Mouse (Mus musculus) MEL (cell line): Measurements from ENCODE around the gene Gm49361. TPM values are rescaled to one million over a fixed set of nuclear protein-coding genes. Genes with fewer than 3 reads are reported as not detected.
A peak's percentile ranks its signal among the peaks of the same experiment; 100 is the strongest.

Experiments
- DNase-seq: peaks from one replicate; pipeline ENCODE4 v3.0.0; 2011; ENCODE audit warnings: low read depth, low spot score
- H3K27ac ChIP-seq: 2 replicates; pipeline ENCODE4 v1.5.1; 2012; ENCODE audit warnings: low read depth, mild to moderate bottlenecking, control low read depth, low read length, moderate library complexity; ENCODE audit not compliant: control insufficient read depth
- H3K27me3 ChIP-seq, 2 experiments: fragments of 150-350 bp in 1 of 2; sonication (generic) in 1 of 2; 2 replicates each; pipeline ENCODE4 v1.6.1; 2012; ENCODE audit warnings: low read length in 2 of 2, mild to moderate bottlenecking in 2 of 2, improper control_type of control experiment in 1 of 2, moderate library complexity in 1 of 2; ENCODE audit not compliant: insufficient read depth in 2 of 2, control insufficient read depth in 1 of 2
- H3K36me3 ChIP-seq, 2 experiments: 2 replicates each; pipeline ENCODE4 v1.6.1; 2012 to 2014; ENCODE audit warnings: low read length in 2 of 2, improper control_type of control experiment in 1 of 2, inconsistent platforms in 1 of 2, mild to moderate bottlenecking in 1 of 2; ENCODE audit not compliant: insufficient read depth in 2 of 2, control insufficient read depth in 1 of 2
- H3K4me1 ChIP-seq, 2 experiments: fragments of 150-350 bp in 1 of 2; sonication (generic) in 1 of 2; 2 replicates each; pipeline ENCODE4 v1.6.1; 2012; ENCODE audit warnings: low read length in 2 of 2, improper control_type of control experiment in 1 of 2, mild to moderate bottlenecking in 1 of 2; ENCODE audit not compliant: insufficient read depth in 2 of 2, control insufficient read depth in 1 of 2
- H3K4me3 ChIP-seq, 2 experiments: fragments of 150-350 bp in 1 of 2; sonication (generic) in 1 of 2; 2 replicates each; pipeline ENCODE4 v1.5.1; 2012; ENCODE audit warnings: low read depth in 2 of 2, low read length in 2 of 2, mild to moderate bottlenecking in 2 of 2, moderate library complexity in 2 of 2, control low read depth in 1 of 2, improper control_type of control experiment in 1 of 2; ENCODE audit not compliant: control insufficient read depth in 1 of 2, insufficient read depth in 1 of 2
- H3K79me2 ChIP-seq: 2 replicates; pipeline ENCODE4 v1.6.1; 2012; ENCODE audit warnings: mild to moderate bottlenecking, low read length, moderate library complexity; ENCODE audit not compliant: control insufficient read depth, poor library complexity, insufficient read depth
- H3K9ac ChIP-seq: 2 replicates; pipeline ENCODE4 v1.6.1; 2012; ENCODE audit warnings: low read depth, mild to moderate bottlenecking, control low read depth, low read length, moderate library complexity; ENCODE audit not compliant: control insufficient read depth, poor library complexity, severe bottlenecking
- H3K9me3 ChIP-seq: fragments of 150-350 bp; sonication (generic); replicated peaks from 2 replicates; pipeline ENCODE4 v1.6.1; 2012; ENCODE audit warnings: mild to moderate bottlenecking, low read length, improper control_type of control experiment, moderate library complexity; ENCODE audit not compliant: insufficient read depth
- BHLHE40 ChIP-seq: IDR thresholded peaks from 2 replicates; pipeline ENCODE4 v1.6.1; 2012; ENCODE audit warnings: low read depth, mild to moderate bottlenecking, inconsistent platforms, low read length, improper control_type of control experiment, borderline replicate concordance
- CTCF ChIP-seq, 3 experiments: IDR thresholded peaks in 2 of 3; conservative IDR thresholded peaks in 1 of 3; 2 replicates each; pipeline ENCODE4 v1.5.1; 2011 to 2012; ENCODE audit warnings: low read length in 3 of 3, low read depth in 2 of 3, mild to moderate bottlenecking in 2 of 3, improper control_type of control experiment in 1 of 3, inconsistent platforms in 1 of 3, mixed read lengths in 1 of 3, moderate library complexity in 1 of 3; ENCODE audit not compliant: control insufficient read depth in 1 of 3, insufficient read depth in 1 of 3, poor library complexity in 1 of 3, severe bottlenecking in 1 of 3
- ELF1 ChIP-seq: IDR thresholded peaks from 2 replicates; pipeline ENCODE4 v1.6.1; 2014; ENCODE audit warnings: low read depth, mild to moderate bottlenecking, inconsistent platforms, low read length, improper control_type of control experiment, moderate library complexity
- ETS1 ChIP-seq: IDR thresholded peaks from 2 replicates; pipeline ENCODE4 v1.6.1; 2012; ENCODE audit warnings: low read depth, mild to moderate bottlenecking, inconsistent platforms, low read length, improper control_type of control experiment, moderate library complexity
- HCFC1 ChIP-seq: IDR thresholded peaks from 2 replicates; pipeline ENCODE4 v1.6.1; 2012; ENCODE audit warnings: low read depth, mild to moderate bottlenecking, inconsistent platforms, low read length, improper control_type of control experiment, moderate library complexity
- JUND ChIP-seq: IDR thresholded peaks from 2 replicates; pipeline ENCODE4 v1.6.1; 2011; ENCODE audit warnings: low read depth, mild to moderate bottlenecking, improper control_type of control experiment, low read length
- MAX ChIP-seq: IDR thresholded peaks from 2 replicates; pipeline ENCODE4 v1.6.1; 2011; ENCODE audit warnings: low read length, improper control_type of control experiment
- MAZ ChIP-seq: IDR thresholded peaks from 2 replicates; pipeline ENCODE4 v1.6.1; 2012; ENCODE audit warnings: low read depth, mild to moderate bottlenecking, inconsistent platforms, low read length, improper control_type of control experiment
- MYC ChIP-seq: IDR thresholded peaks from 2 replicates; pipeline ENCODE4 v1.6.1; 2011; ENCODE audit warnings: low read depth, mild to moderate bottlenecking, low read length, improper control_type of control experiment, moderate library complexity
- POLR2AphosphoS2 ChIP-seq: IDR thresholded peaks from 2 replicates; pipeline ENCODE4 v1.6.1; 2011; ENCODE audit warnings: low read length, improper control_type of control experiment
- RCOR1 ChIP-seq: IDR thresholded peaks from 2 replicates; pipeline ENCODE4 v1.6.1; 2012; ENCODE audit warnings: low read depth, mild to moderate bottlenecking, inconsistent platforms, low read length, improper control_type of control experiment
- SIN3A ChIP-seq: IDR thresholded peaks from 2 replicates; pipeline ENCODE4 v1.6.1; 2012; ENCODE audit warnings: low read length, improper control_type of control experiment, inconsistent platforms
- TCF12 ChIP-seq: IDR thresholded peaks from 2 replicates; pipeline ENCODE4 v1.6.1; 2014; ENCODE audit warnings: low read depth, mild to moderate bottlenecking, inconsistent platforms, low read length, improper control_type of control experiment, moderate library complexity
- USF1 ChIP-seq: IDR thresholded peaks from 2 replicates; pipeline ENCODE4 v1.6.1; 2014; ENCODE audit warnings: low read depth, mild to moderate bottlenecking, inconsistent platforms, low read length, improper control_type of control experiment, moderate library complexity
- ZKSCAN1 ChIP-seq: IDR thresholded peaks from 2 replicates; pipeline ENCODE4 v1.6.1; 2012; ENCODE audit warnings: low read depth, mild to moderate bottlenecking, inconsistent platforms, low read length, improper control_type of control experiment, moderate library complexity
- polyA plus RNA-seq, 2 experiments: library from polyadenylated mRNA; stranded (reverse) in 1 of 2; unstranded in 1 of 2; fragments of >175 nt in 1 of 2; fragments of >200 nt in 1 of 2; gene quantifications; 2 replicates each; pipeline versions ENCODE4 v1.2.1 to v1.2.4; 2012; ENCODE audit warnings: low replicate concordance in 2 of 2, low read depth in 1 of 2; ENCODE audit not compliant: insufficient read length in 2 of 2, insufficient read depth in 1 of 2, missing spikeins in 1 of 2
- total RNA-seq: library from RNA; depleted of rRNA; stranded (reverse); fragments of 300-350 nt; gene quantifications from 2 replicates; pipeline ENCODE4 v1.2.3, GENCODE M21; 2012

Gm49361 gene
- total and polyA plus RNA-seq, 3 experiments = not detected

DNA sequence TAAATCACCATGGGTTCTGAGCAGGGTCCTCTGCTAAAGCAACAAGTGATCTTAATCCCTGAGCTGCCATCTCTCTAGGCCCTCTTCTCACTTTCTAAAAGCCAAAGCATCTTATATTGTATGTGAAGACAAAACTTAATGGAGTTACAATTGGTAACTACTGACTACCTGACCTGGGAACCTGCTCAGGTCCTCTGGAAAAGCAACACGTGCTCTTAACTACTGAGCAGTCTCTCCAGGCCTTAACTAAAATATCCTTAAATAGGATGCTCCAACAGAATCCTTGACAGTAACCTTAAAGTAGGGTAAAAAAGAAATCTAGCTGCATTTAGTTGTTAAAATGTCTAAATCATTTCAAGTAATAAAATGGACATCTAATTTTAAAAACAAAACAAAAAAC, 82.3 kb downstream of the Gm49361 start:
- peak; percentile 33 for DNase-seq
- TF ChIP-seq USF1 (0 out of 2 replicates have a peak, but pooled peaks have one; percentile 15), MAX (peak; percentile 64; the same call in 1 of the 2 replicates), ZKSCAN1 (no peak), POLR2AphosphoS2 (no peak), ETS1 (no peak), MYC (peak; percentile 61; the same call in 1 of the 2 replicates)
- peak overlapping the region; percentile 88 to 97 for H3K4me3 ChIP-seq
- H3K36me3 ChIP-seq = peaks cover 2 to 22% of the 10 kb centered on the region in 2 experiments; a peak in 2 of 4 replicates
- peak overlapping the region; percentile 89 for H3K9ac ChIP-seq
- H3K27me3 ChIP-seq = no peaks in the 10 kb centered on the region
- no peaks in the 10 kb centered on the region for H3K9me3 ChIP-seq
- H3K27ac ChIP-seq = no peak overlapping the region
- peaks cover 57% of the 10 kb centered on the region for H3K79me2 ChIP-seq
- H3K4me1 ChIP-seq = peaks cover 4 to 6% of the 10 kb centered on the region in 2 experiments

DNA sequence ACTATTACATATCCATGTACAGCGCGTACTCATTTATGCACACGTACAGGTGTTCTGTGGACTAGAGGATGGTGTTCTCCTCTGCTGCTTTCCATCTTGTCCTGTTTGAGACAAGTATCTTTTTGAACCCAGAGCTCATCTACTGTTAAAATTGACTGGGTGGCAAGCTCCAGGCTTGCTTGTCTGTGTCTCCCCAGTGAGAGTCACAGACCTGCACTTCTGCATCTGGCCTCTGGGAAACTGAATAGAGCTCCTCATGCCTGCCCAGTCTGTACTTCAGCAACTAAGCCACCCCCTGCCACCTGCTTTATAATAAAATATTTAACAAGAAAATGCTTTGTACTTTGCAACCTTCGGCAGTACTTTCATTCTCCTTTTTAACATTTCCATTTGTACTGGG, 87.6 kb downstream of the Gm49361 start:
- H3K79me2 ChIP-seq = peaks cover 63% of the 10 kb centered on the region
- DNase-seq = peak; percentile 65
- H3K4me3 ChIP-seq = no peak overlapping the region
- no peaks in the 10 kb centered on the region for H3K9me3 ChIP-seq
- H3K9ac ChIP-seq = no peak overlapping the region
- peaks cover 0 to 6% of the 10 kb centered on the region in 2 experiments; a peak in 2 of 4 replicates for H3K4me1 ChIP-seq
- peaks cover 10 to 21% of the 10 kb centered on the region in 2 experiments for H3K36me3 ChIP-seq
- no peak overlapping the region for H3K27ac ChIP-seq
- H3K27me3 ChIP-seq = no peaks in the 10 kb centered on the region
- no peak for TF ChIP-seq ELF1
- peak in 2 of 3 experiments; percentile 7 to 28; a peak in 2 of 6 replicates for TF ChIP-seq CTCF (IDR thresholded peaks at IDR 0.05 in 2 of 3, conservative IDR thresholded peaks at IDR 0.05 in 1 of 3; ENCODE audit: control insufficient read depth in 1 of 3, insufficient read depth in 1 of 3, low read depth in 2 of 3, low read length in 3 of 3, poor library complexity in 1 of 3, severe bottlenecking in 1 of 3)
- TF ChIP-seq JUND = no peak
- no peak for TF ChIP-seq HCFC1
- TF ChIP-seq USF1 = no peak

DNA sequence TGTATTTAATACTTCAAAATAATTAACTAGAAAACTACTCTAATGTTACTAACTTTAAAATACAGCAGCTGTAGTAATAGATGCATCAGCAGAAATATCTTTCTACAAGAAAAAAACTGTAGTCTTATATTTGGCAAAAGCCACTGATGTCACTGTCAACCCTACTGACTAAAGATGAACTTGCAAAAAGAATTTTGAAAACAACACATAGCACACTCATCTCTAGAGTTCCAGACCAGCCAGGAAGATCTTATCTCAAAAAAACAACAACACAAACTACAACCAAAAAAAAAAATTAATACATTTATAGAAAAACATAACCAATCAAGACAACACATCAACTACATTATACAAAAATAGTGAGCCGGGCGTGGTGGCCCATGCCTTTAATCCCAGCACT, 88.4 kb downstream of the Gm49361 start:
- Histone ChIP-seq H3K79me2 (peaks cover 62% of the 10 kb centered on the region), H3K27ac (no peak overlapping the region), H3K4me1 (peaks cover 0 to under 1% of the 10 kb centered on the region in 2 experiments; a peak in 2 of 4 replicates), H3K4me3 (no peak overlapping the region), H3K9me3 (no peaks in the 10 kb centered on the region), H3K27me3 (no peaks in the 10 kb centered on the region), H3K36me3 (peaks cover 10 to 13% of the 10 kb centered on the region in 2 experiments), H3K9ac (no peak overlapping the region)
- TF ChIP-seq MAZ = no peak
- TF ChIP-seq RCOR1 = no peak
- no peak for TF ChIP-seq TCF12
- no peak for TF ChIP-seq BHLHE40
- no peak for TF ChIP-seq POLR2AphosphoS2
- no peak for TF ChIP-seq SIN3A
- no peak for DNase-seq
